Mouse (Mus musculus) myocyte (in vitro differentiated cells): ENCODE results near the gene Hlcs. TPM values are rescaled to one million over a fixed set of nuclear protein-coding genes. Genes with fewer than 3 reads are reported as not detected.

Experiments
- H3K27me3 ChIP-seq: one replicate; pipeline ENCODE4 v1.6.1; 2011; ENCODE audit not compliant: control insufficient read depth, insufficient read depth, insufficient read length
- H3K36me3 ChIP-seq: one replicate; pipeline ENCODE4 v1.6.1; 2011; ENCODE audit not compliant: control insufficient read depth, insufficient read depth
- H3K4me2 ChIP-seq: one replicate; pipeline ENCODE4 v1.6.1; 2011; ENCODE audit warnings: low read depth, control low read depth
- H3K4me3 ChIP-seq: one replicate; pipeline ENCODE4 v1.5.1; 2011; ENCODE audit warnings: mild to moderate bottlenecking, control low read depth, moderate library complexity
- H3K79me2 ChIP-seq: one replicate; pipeline ENCODE4 v1.6.1; 2011; ENCODE audit not compliant: control insufficient read depth, insufficient read depth
- H3ac ChIP-seq: one replicate; pipeline ENCODE4 v1.6.1; 2011; ENCODE audit not compliant: control insufficient read depth, insufficient read length
- CEBPB ChIP-seq: IDR thresholded peaks from 2 replicates; pipeline ENCODE4 v1.6.1; 2011; ENCODE audit warnings: mild to moderate bottlenecking, moderate library complexity; ENCODE audit not compliant: poor library complexity, insufficient read depth, severe bottlenecking
- E2F4 ChIP-seq: IDR thresholded peaks from one replicate; pipeline ENCODE4 v1.6.1; 2011; ENCODE audit warnings: mild to moderate bottlenecking, control low read depth, moderate library complexity; ENCODE audit not compliant: insufficient read depth
- MAX ChIP-seq: IDR thresholded peaks from one replicate; pipeline ENCODE4 v1.6.1; 2011; ENCODE audit warnings: low read depth, mild to moderate bottlenecking, control low read depth
- MYOD1 ChIP-seq, 3 experiments: IDR thresholded peaks; one replicate each; pipeline ENCODE4 v1.6.1; 2011; ENCODE audit warnings: control low read depth in 2 of 3, low read depth in 2 of 3, mild to moderate bottlenecking in 2 of 3, moderate library complexity in 1 of 3; ENCODE audit not compliant: insufficient read length in 2 of 3, control insufficient read depth in 1 of 3
- MYOG ChIP-seq, 3 experiments: IDR thresholded peaks; one replicate each; pipeline ENCODE4 v1.6.1; 2011; ENCODE audit warnings: control low read depth in 2 of 3, low read depth in 2 of 3, mild to moderate bottlenecking in 2 of 3; ENCODE audit not compliant: insufficient read length in 2 of 3, control insufficient read depth in 1 of 3, insufficient read depth in 1 of 3
- POLR2A ChIP-seq: IDR thresholded peaks from one replicate; pipeline ENCODE4 v1.6.1; 2011; ENCODE audit warnings: low read depth, mild to moderate bottlenecking, control low read depth, moderate library complexity; ENCODE audit not compliant: insufficient read length
- POLR2AphosphoS2 ChIP-seq: IDR thresholded peaks from one replicate; pipeline ENCODE4 v1.6.1; 2011; ENCODE audit warnings: low read depth, control low read depth; ENCODE audit not compliant: insufficient read length
- REST ChIP-seq: IDR thresholded peaks from one replicate; pipeline ENCODE4 v1.6.1; 2011; ENCODE audit warnings: mild to moderate bottlenecking, control low read depth, moderate library complexity; ENCODE audit not compliant: insufficient read depth, insufficient read length
- SRF ChIP-seq: IDR thresholded peaks from one replicate; pipeline ENCODE4 v1.6.1; 2011; ENCODE audit warnings: low read depth; ENCODE audit not compliant: control insufficient read depth, insufficient read length
- TCF12 ChIP-seq: IDR thresholded peaks from one replicate; pipeline ENCODE4 v1.6.1; 2011; ENCODE audit warnings: mild to moderate bottlenecking, control low read depth; ENCODE audit not compliant: poor library complexity, insufficient read depth, severe bottlenecking
- TCF3 ChIP-seq: IDR thresholded peaks from one replicate; pipeline ENCODE4 v1.6.1; 2011; ENCODE audit warnings: low read depth, control low read depth; ENCODE audit not compliant: insufficient read length
- USF1 ChIP-seq: IDR thresholded peaks from one replicate; pipeline ENCODE4 v1.6.1; 2011; ENCODE audit warnings: low read depth, mild to moderate bottlenecking, control low read depth, moderate library complexity
- polyA plus RNA-seq: library from polyadenylated mRNA; unstranded; fragments of >200 nt; fragmentation: generic; extraction: Trizol; gene quantifications from one replicate; pipeline ENCODE4 v1.2.1, GENCODE M21; 2012; ENCODE audit warnings: missing spikeins

The Hlcs gene
- polyA plus RNA-seq, 1 experiment, result 3.2 TPM

GRCm38 (mm10) chr16:94356046-94356445 lies 42.7 kb upstream of the Hlcs start:
- H3K4me3 ChIP-seq, result no peak overlapping the region
- no peaks in the 10 kb centered on the region for H3K79me2 ChIP-seq
- no peak overlapping the region for H3ac ChIP-seq
- H3K4me2 ChIP-seq, result no peak overlapping the region
- H3K27me3 ChIP-seq, result no peaks in the 10 kb centered on the region
- no peaks in the 10 kb centered on the region for H3K36me3 ChIP-seq
- TF ChIP-seq CEBPB, result no peak
- no peak for TF ChIP-seq TCF3
- no peak for TF ChIP-seq SRF
- no peak for TF ChIP-seq POLR2AphosphoS2
- TF ChIP-seq USF1, result no peak
- no peak for TF ChIP-seq TCF12
- TF ChIP-seq POLR2A, result no peak
- TF ChIP-seq E2F4, result no peak
- TF ChIP-seq MYOG (IDR thresholded peaks at IDR 0.05; ENCODE audit: control insufficient read depth in 1 of 3, insufficient read depth in 1 of 3, insufficient read length in 2 of 3, low read depth in 2 of 3), result no peak
- no peak for TF ChIP-seq MYOD1 (IDR thresholded peaks at IDR 0.05; ENCODE audit: control insufficient read depth in 1 of 3, insufficient read length in 2 of 3, low read depth in 2 of 3)
- no peak for TF ChIP-seq REST
- TF ChIP-seq MAX, result no peak

- TF ChIP-seq POLR2AphosphoS2 (no peak), TCF12 (no peak), CEBPB (no peak), POLR2A (no peak), REST (no peak), USF1 (no peak), MYOG (IDR thresholded peaks at IDR 0.05; ENCODE audit: control insufficient read depth in 1 of 3, insufficient read depth in 1 of 3, insufficient read length in 2 of 3, low read depth in 2 of 3) (no peak), SRF (no peak), MYOD1 (IDR thresholded peaks at IDR 0.05; ENCODE audit: control insufficient read depth in 1 of 3, insufficient read length in 2 of 3, low read depth in 2 of 3) (no peak), E2F4 (no peak), TCF3 (no peak), MAX (no peak)
- no peaks in the 10 kb centered on the region for H3K79me2 ChIP-seq
- H3K4me3 ChIP-seq, result no peak overlapping the region
- no peaks in the 10 kb centered on the region for H3K27me3 ChIP-seq
- no peaks in the 10 kb centered on the region for H3K36me3 ChIP-seq
- no peak overlapping the region for H3ac ChIP-seq
- no peak overlapping the region for H3K4me2 ChIP-seq
Measured at GRCm38 (mm10) chr16:94354450-94354849, 41.1 kb upstream of the Hlcs start.

- H3K4me2 ChIP-seq, result peak overlapping the region; percentile 59
- TF ChIP-seq POLR2AphosphoS2 (no peak), POLR2A (no peak), E2F4 (no peak), MYOG (IDR thresholded peaks at IDR 0.05; ENCODE audit: control insufficient read depth in 1 of 3, insufficient read depth in 1 of 3, insufficient read length in 2 of 3, low read depth in 2 of 3) (no peak), USF1 (no peak), REST (no peak), TCF3 (no peak), TCF12 (no peak), MAX (no peak), MYOD1 (IDR thresholded peaks at IDR 0.05; ENCODE audit: control insufficient read depth in 1 of 3, insufficient read length in 2 of 3, low read depth in 2 of 3) (no peak), CEBPB (no peak), SRF (no peak)
- H3K36me3 ChIP-seq, result no peaks in the 10 kb centered on the region
- no peak overlapping the region for H3K4me3 ChIP-seq
- no peaks in the 10 kb centered on the region for H3K79me2 ChIP-seq
- no peaks in the 10 kb centered on the region for H3K27me3 ChIP-seq
- H3ac ChIP-seq, result no peak overlapping the region
Measured at GRCm38 (mm10) chr16:94350287-94350677, 36.9 kb upstream of the Hlcs start.

GRCm38 (mm10) chr16:94349588-94350286 lies 36.4 kb upstream of the Hlcs start:
- H3K27me3 ChIP-seq, result no peaks in the 10 kb centered on the region
- H3K36me3 ChIP-seq, result no peaks in the 10 kb centered on the region
- no peak overlapping the region for H3ac ChIP-seq
- peak overlapping the region; percentile 59 for H3K4me2 ChIP-seq
- H3K79me2 ChIP-seq, result no peaks in the 10 kb centered on the region
- H3K4me3 ChIP-seq, result no peak overlapping the region
- TF ChIP-seq E2F4 (no peak), POLR2A (no peak), MAX (no peak), MYOD1 (IDR thresholded peaks at IDR 0.05; ENCODE audit: control insufficient read depth in 1 of 3, insufficient read length in 2 of 3, low read depth in 2 of 3) (peak in 1 of 3 experiments; percentile 14), USF1 (no peak), SRF (no peak)

- TF ChIP-seq TCF12 (peak; percentile 87), USF1 (no peak), E2F4 (no peak), CEBPB (no peak), POLR2A (no peak), TCF3 (peak; percentile 49), SRF (no peak), MYOD1 (IDR thresholded peaks at IDR 0.05; ENCODE audit: control insufficient read depth in 1 of 3, insufficient read length in 2 of 3, low read depth in 2 of 3) (peak; percentile 98 to 99 (median 98)), POLR2AphosphoS2 (no peak), REST (no peak), MAX (no peak), MYOG (IDR thresholded peaks at IDR 0.05; ENCODE audit: control insufficient read depth in 1 of 3, insufficient read depth in 1 of 3, insufficient read length in 2 of 3, low read depth in 2 of 3) (peak; percentile 18 to 87 (median 80))
- H3K27me3 ChIP-seq, result no peaks in the 10 kb centered on the region
- peak overlapping the region; percentile 59 for H3K4me2 ChIP-seq
- no peak overlapping the region for H3K4me3 ChIP-seq
- H3K36me3 ChIP-seq, result no peaks in the 10 kb centered on the region
- no peaks in the 10 kb centered on the region for H3K79me2 ChIP-seq
- no peak overlapping the region for H3ac ChIP-seq
Measured at GRCm38 (mm10) chr16:94348779-94349178, 35.4 kb upstream of the Hlcs start.
